Mouse (Mus musculus): ENCODE data around the gene Rpl22. TPM values are rescaled to one million over a fixed set of nuclear protein-coding genes. Genes with fewer than 3 reads are reported as not detected.
A peak's percentile ranks its signal among the peaks of the same experiment; 100 is the strongest.

Rpl22 gene
- polyA plus RNA-seq, 1 experiment from 2014 or later = 178 TPM

GRCm38 (mm10) chr4:152305991-152306390, 19.6 kb upstream of the Rpl22 start:
- Histone ChIP-seq H3K27ac (no peak overlapping the region), H3K9me3 (ENCODE audit: control insufficient read depth, low read length) (no peaks in the 10 kb centered on the region), H3K4me3 (replicated peaks; ENCODE audit: low read length) (no peak overlapping the region), H3K4me2 (replicated peaks) (no peak overlapping the region), H3K4me1 (replicated peaks; ENCODE audit: control insufficient read depth, insufficient read depth, low read length) (0 out of 2 replicates have a peak, but pooled peaks cover 4% of the 10 kb centered on the region), H3K27me3 (ENCODE audit: control insufficient read depth, insufficient read depth, low read length) (peaks cover 14% of the 10 kb centered on the region), H3K36me3 (replicated peaks; ENCODE audit: control insufficient read depth, insufficient read depth) (peaks cover 49% of the 10 kb centered on the region), H3K9ac (no peak overlapping the region)
- whole genome bisulfite sequencing = 63% methylated on average over 6 of the region's 6 CpGs
- ATAC-seq (ENCODE audit: low FRiP score) = no peak
- DNase-seq (ENCODE audit: low spot score) = no peak

GRCm38 (mm10) chr4:152307542-152307941, 18.0 kb upstream of the Rpl22 start:
- ATAC-seq (ENCODE audit: low FRiP score) = no peak
- no peak overlapping the region for H3K4me3 ChIP-seq (replicated peaks; ENCODE audit: low read length)
- 0 out of 2 replicates have a peak, but pooled peaks cover 7% of the 10 kb centered on the region for H3K4me1 ChIP-seq (replicated peaks; ENCODE audit: control insufficient read depth, insufficient read depth, low read length)
- 80% methylated on average over 9 of the region's 9 CpGs for WGBS
- H3K27me3 ChIP-seq (ENCODE audit: control insufficient read depth, insufficient read depth, low read length) = peaks cover 29% of the 10 kb centered on the region
- no peak overlapping the region for H3K9ac ChIP-seq
- H3K9me3 ChIP-seq (ENCODE audit: control insufficient read depth, low read length) = no peaks in the 10 kb centered on the region
- no peak overlapping the region for H3K4me2 ChIP-seq (replicated peaks)
- H3K36me3 ChIP-seq (replicated peaks; ENCODE audit: control insufficient read depth, insufficient read depth) = peaks cover 33% of the 10 kb centered on the region
- H3K27ac ChIP-seq = no peak overlapping the region
- DNase-seq (ENCODE audit: low spot score) = no peak

- no peak overlapping the region for H3K27ac ChIP-seq
- peaks cover 76% of the 10 kb centered on the region for H3K27me3 ChIP-seq (ENCODE audit: control insufficient read depth, insufficient read depth, low read length)
- H3K9ac ChIP-seq = no peak overlapping the region
- peak overlapping the region; percentile 3; the same call in 1 of the 2 replicates for H3K4me3 ChIP-seq (replicated peaks; ENCODE audit: low read length)
- H3K4me1 ChIP-seq (replicated peaks; ENCODE audit: control insufficient read depth, insufficient read depth, low read length) = peaks cover 21% of the 10 kb centered on the region; the same call in 1 of the 2 replicates
- H3K36me3 ChIP-seq (replicated peaks; ENCODE audit: control insufficient read depth, insufficient read depth) = peaks cover 8% of the 10 kb centered on the region; the same call in 1 of the 2 replicates
- no peak for ATAC-seq (ENCODE audit: low FRiP score)
- no peak for DNase-seq (ENCODE audit: low spot score)
- 5% methylated on average over 14 of the region's 14 CpGs for WGBS
- peak overlapping the region; percentile 71 for H3K4me2 ChIP-seq (replicated peaks)
- no peaks in the 10 kb centered on the region for H3K9me3 ChIP-seq (ENCODE audit: control insufficient read depth, low read length)
These were observed 13.4 kb upstream of the Rpl22 start for GRCm38 (mm10) chr4:152312186-152312585.

DNA sequence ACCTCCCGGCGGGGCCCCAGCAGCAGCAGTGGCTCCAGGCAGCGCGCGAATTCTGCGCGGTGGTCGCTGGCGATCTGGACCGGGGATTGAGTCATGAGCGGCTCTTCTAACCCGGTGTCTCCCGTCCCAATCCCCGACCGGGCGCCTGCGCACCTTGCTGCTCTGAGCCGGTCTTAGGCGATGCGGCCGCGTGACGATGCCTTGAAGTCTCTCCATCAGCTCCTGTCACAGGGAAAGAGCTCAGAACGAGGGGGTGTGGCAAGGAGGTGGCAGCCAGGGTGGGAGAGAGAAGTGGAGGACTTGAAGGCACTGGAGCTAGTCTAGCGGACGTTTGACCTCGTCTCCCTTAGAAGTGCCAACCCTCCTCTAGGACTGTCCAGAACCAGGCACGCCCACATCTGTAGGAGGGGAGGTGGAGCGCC, 12.3 kb upstream of the Rpl22 start:
- Histone ChIP-seq H3K4me1 (replicated peaks; ENCODE audit: control insufficient read depth, insufficient read depth, low read length) (peaks cover 21% of the 10 kb centered on the region; the same call in 1 of the 2 replicates), H3K27me3 (ENCODE audit: control insufficient read depth, insufficient read depth, low read length) (peaks cover 86% of the 10 kb centered on the region), H3K4me2 (replicated peaks) (peak overlapping the region; percentile 71), H3K27ac (no peak overlapping the region), H3K9ac (peak overlapping the region; percentile 56), H3K4me3 (replicated peaks; ENCODE audit: low read length) (peak overlapping the region; percentile 36), H3K36me3 (replicated peaks; ENCODE audit: control insufficient read depth, insufficient read depth) (peaks cover 8% of the 10 kb centered on the region; the same call in 1 of the 2 replicates), H3K9me3 (ENCODE audit: control insufficient read depth, low read length) (no peaks in the 10 kb centered on the region)
- ATAC-seq (ENCODE audit: low FRiP score) = peak; percentile 49
- no peak for DNase-seq (ENCODE audit: low spot score)
- under 1% methylated on average over 29 of the region's 29 CpGs for WGBS

GRCm38 (mm10) chr4:152313934-152314333, 11.6 kb upstream of the Rpl22 start:
- Histone ChIP-seq H3K27ac (no peak overlapping the region), H3K27me3 (ENCODE audit: control insufficient read depth, insufficient read depth, low read length) (peaks cover 89% of the 10 kb centered on the region), H3K4me2 (replicated peaks) (peak overlapping the region; percentile 71), H3K4me1 (replicated peaks; ENCODE audit: control insufficient read depth, insufficient read depth, low read length) (peaks cover 21% of the 10 kb centered on the region; the same call in 1 of the 2 replicates), H3K9ac (no peak overlapping the region), H3K4me3 (replicated peaks; ENCODE audit: low read length) (peak overlapping the region; percentile 36), H3K9me3 (ENCODE audit: control insufficient read depth, low read length) (no peaks in the 10 kb centered on the region), H3K36me3 (replicated peaks; ENCODE audit: control insufficient read depth, insufficient read depth) (peaks cover 4% of the 10 kb centered on the region; the same call in 1 of the 2 replicates)
- ATAC-seq (ENCODE audit: low FRiP score) (peak; percentile 38; the same call in 1 of the 2 replicates), DNase-seq (ENCODE audit: low spot score) (peak; percentile 63)

DNA sequence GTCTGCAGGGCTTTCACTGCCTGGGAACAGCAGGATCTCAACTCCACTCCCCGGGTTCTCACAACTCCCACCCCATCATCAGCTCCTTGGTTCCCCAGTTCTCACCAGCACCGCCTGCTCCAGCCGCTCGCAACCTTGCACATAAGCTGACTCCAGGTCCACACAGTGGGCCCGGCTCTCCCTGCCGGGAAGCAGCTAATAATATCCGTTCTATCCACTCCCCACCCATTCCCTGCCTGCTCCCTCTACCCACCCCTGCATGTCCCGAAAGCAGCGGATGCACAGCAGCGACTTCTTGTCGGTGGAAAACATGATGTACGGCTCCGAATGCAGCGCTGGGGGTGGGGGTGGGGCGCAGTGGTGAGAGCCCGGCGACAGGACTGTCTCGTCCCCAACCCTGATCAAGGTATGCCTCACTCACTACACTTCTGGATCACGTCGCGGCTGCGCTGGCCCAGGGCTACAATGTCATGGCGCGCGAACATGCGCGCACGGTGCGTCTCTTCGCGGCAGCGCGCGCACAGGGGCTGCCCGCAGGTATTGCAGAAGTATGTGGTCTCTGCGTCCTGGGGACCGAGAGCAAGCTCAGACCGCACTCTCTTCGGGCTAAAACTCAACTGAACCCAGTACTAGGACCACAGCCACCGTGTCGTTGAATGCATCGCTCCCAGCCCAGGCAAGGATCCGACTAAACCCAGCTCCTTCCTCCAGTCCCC, 9.9 kb upstream of the Rpl22 start:
- Histone ChIP-seq H3K4me3 (replicated peaks; ENCODE audit: low read length) (peak overlapping the region; percentile 32), H3K27me3 (ENCODE audit: control insufficient read depth, insufficient read depth, low read length) (peaks cover 78% of the 10 kb centered on the region), H3K36me3 (replicated peaks; ENCODE audit: control insufficient read depth, insufficient read depth) (no peaks in the 10 kb centered on the region), H3K4me1 (replicated peaks; ENCODE audit: control insufficient read depth, insufficient read depth, low read length) (peaks cover 21% of the 10 kb centered on the region; the same call in 1 of the 2 replicates), H3K9me3 (ENCODE audit: control insufficient read depth, low read length) (no peaks in the 10 kb centered on the region), H3K27ac (no peak overlapping the region), H3K9ac (peak overlapping the region; percentile 34; the same call in 1 of the 2 replicates), H3K4me2 (replicated peaks) (peak overlapping the region; percentile 52)
- no peak for ATAC-seq (ENCODE audit: low FRiP score)
- under 1% methylated on average over 43 of the region's 43 CpGs for WGBS
- DNase-seq (ENCODE audit: low spot score) = no peak

GRCm38 (mm10) chr4:152317631-152318033, 7.9 kb upstream of the Rpl22 start:
- no peak for DNase-seq (ENCODE audit: low spot score)
- H3K4me3 ChIP-seq (replicated peaks; ENCODE audit: low read length) = no peak overlapping the region
- no peak overlapping the region for H3K27ac ChIP-seq
- no peak overlapping the region for H3K4me2 ChIP-seq (replicated peaks)
- H3K36me3 ChIP-seq (replicated peaks; ENCODE audit: control insufficient read depth, insufficient read depth) = no peaks in the 10 kb centered on the region
- ATAC-seq (ENCODE audit: low FRiP score) = no peak
- H3K9me3 ChIP-seq (ENCODE audit: control insufficient read depth, low read length) = no peaks in the 10 kb centered on the region
- WGBS = 71% methylated on average over 6 of the region's 6 CpGs
- H3K9ac ChIP-seq = no peak overlapping the region
- H3K4me1 ChIP-seq (replicated peaks; ENCODE audit: control insufficient read depth, insufficient read depth, low read length) = peaks cover 18% of the 10 kb centered on the region; the same call in 1 of the 2 replicates
- peaks cover 59% of the 10 kb centered on the region for H3K27me3 ChIP-seq (ENCODE audit: control insufficient read depth, insufficient read depth, low read length)

GRCm38 (mm10) chr4:152318517-152319234, 6.9 kb upstream of the Rpl22 start, which contains the start of gene Rnf207:
Rnf207 (minus strand) TSS chr4:152318993.
- peak within 1 kb of the TSS; percentile 31; the same call in 1 of the 2 replicates for H3K4me2 ChIP-seq (replicated peaks)
- peaks cover 48% of the 10 kb centered on the region for H3K27me3 ChIP-seq (ENCODE audit: control insufficient read depth, insufficient read depth, low read length)

GRCm38 (mm10) chr4:152321464-152321863, 4.1 kb upstream of the Rpl22 start:
- Histone ChIP-seq H3K27ac (no peak overlapping the region), H3K4me2 (replicated peaks) (no peak overlapping the region), H3K9me3 (ENCODE audit: control insufficient read depth, low read length) (no peaks in the 10 kb centered on the region), H3K9ac (no peak overlapping the region), H3K4me3 (replicated peaks; ENCODE audit: low read length) (no peak overlapping the region), H3K4me1 (replicated peaks; ENCODE audit: control insufficient read depth, insufficient read depth, low read length) (peaks cover 2% of the 10 kb centered on the region), H3K27me3 (ENCODE audit: control insufficient read depth, insufficient read depth, low read length) (peaks cover 20% of the 10 kb centered on the region), H3K36me3 (replicated peaks; ENCODE audit: control insufficient read depth, insufficient read depth) (no peaks in the 10 kb centered on the region)
- ATAC-seq (ENCODE audit: low FRiP score) (no peak), DNase-seq (ENCODE audit: low spot score) (no peak)
- 55% methylated on average over 5 of the region's 5 CpGs for WGBS

More at GRCm38 (mm10) chr4:152318517-152319234, 6.9 kb upstream of the Rpl22 start, which contains the start of gene Rnf207:
- 0 out of 2 replicates have a peak, but pooled peaks cover 8% of the 10 kb centered on the region for H3K4me1 ChIP-seq (replicated peaks; ENCODE audit: control insufficient read depth, insufficient read depth, low read length)
- no peak within 1 kb of the TSS for H3K9ac ChIP-seq
- no peaks in the 10 kb centered on the region for H3K9me3 ChIP-seq (ENCODE audit: control insufficient read depth, low read length)
- no peak within 1 kb of the TSS for H3K4me3 ChIP-seq (replicated peaks; ENCODE audit: low read length)
- DNase-seq (ENCODE audit: low spot score) (peak; percentile 45), ATAC-seq (ENCODE audit: low FRiP score) (no peak)
- H3K27ac ChIP-seq = no peak within 1 kb of the TSS
- WGBS = 3% methylated on average over 26 of the region's 26 CpGs
- no peaks in the 10 kb centered on the region for H3K36me3 ChIP-seq (replicated peaks; ENCODE audit: control insufficient read depth, insufficient read depth)

All from hindbrain, embryonic 14.5 days (tissue).